Mouse (Mus musculus) gastrocnemius, adult 2 months (tissue): ENCODE results near the gene Lurap1. TPM values are rescaled to one million over a fixed set of nuclear protein-coding genes. Genes with fewer than 3 reads are reported as not detected.

Source experiments
- DNase-seq: peaks from one replicate; pipeline ENCODE4 v3.0.0; 2022
- H3K27ac ChIP-seq: fragments of 200-600 bp; 2 replicates; pipeline ENCODE4 v1.8.1; 2022; ENCODE audit warnings: mild to moderate bottlenecking
- H3K4me3 ChIP-seq: fragments of 200-600 bp; 2 replicates; pipeline ENCODE4 v1.8.1; 2022; ENCODE audit warnings: mild to moderate bottlenecking, moderate library complexity
- CTCF ChIP-seq: fragments of 200-600 bp; IDR thresholded peaks from 2 replicates; pipeline ENCODE4 v1.8.1; 2022; ENCODE audit warnings: antibody characterized with exemption, mild to moderate bottlenecking, moderate library complexity
- intact Hi-C: fragments of 180-260 bp; cut with DNase I; formaldehyde crosslinking; loops from one replicate; pipeline ENCODE4 v1.15.1; 2025
- long read RNA-seq, 2 experiments: library from polyadenylated mRNA; stranded (forward); transcript quantifications; one replicate each; pipeline ENCODE4 v2.0.0; 2021
- total RNA-seq, 2 experiments: library from RNA; stranded (reverse); gene quantifications; 2 replicates each; pipeline ENCODE4 v1.2.3; 2021

The Lurap1 gene
- total RNA-seq = 1 to 10 TPM; 4.9 to 6.9 TPM
- long read RNA-seq, experiment 1, full-length matches to known transcripts = 3 of 4 reads
- long read RNA-seq, experiment 1, partial matches to known transcripts = 0 of 4 reads
- long read RNA-seq, experiment 1, other reads (novel, unspliced or antisense) = 1 of 4 reads
- long read RNA-seq, experiment 2, full-length matches to known transcripts = 3 of 5 reads
- long read RNA-seq, experiment 2, partial matches to known transcripts = 0 of 5 reads
- long read RNA-seq, experiment 2, other reads (novel, unspliced or antisense) = 2 of 5 reads

DNA sequence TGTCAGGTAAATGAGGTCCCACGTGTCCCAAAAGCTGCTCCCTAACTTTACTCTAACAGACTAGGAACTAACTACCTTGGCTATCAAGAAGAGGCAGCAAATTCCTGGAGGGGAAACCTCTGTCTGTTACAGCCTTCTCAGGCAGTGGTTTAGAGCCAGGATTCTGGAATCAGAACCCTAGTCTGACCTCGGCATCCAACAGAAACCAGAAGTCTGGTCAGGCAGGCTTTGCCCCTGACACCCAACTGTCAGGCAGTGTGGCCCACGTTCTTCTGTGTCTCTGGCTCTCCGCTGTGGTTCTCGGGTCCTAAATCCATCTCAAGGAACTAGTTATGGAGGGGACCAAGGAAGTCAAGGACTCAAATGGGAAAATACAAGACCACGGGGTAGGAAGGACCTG, at the start of gene Lurap1:
Gene Lurap1 (minus strand): TSS at position 101 of the 400 bp plus-strand sequence.
- H3K4me3 ChIP-seq = peak within 1 kb of the TSS; percentile 95
- DNase-seq = no peak
- no peak for TF ChIP-seq CTCF
- intact Hi-C loops = no loop called here
- H3K27ac ChIP-seq = peak within 1 kb of the TSS; percentile 98

GRCm38 (mm10) chr4:116198422-116198821, 47.3 kb upstream of the Lurap1 start:
- peak; percentile 61 for TF ChIP-seq CTCF
- intact Hi-C loops = no loop called here
- Histone ChIP-seq H3K27ac (no peak overlapping the region), H3K4me3 (no peak overlapping the region)
- no peak for DNase-seq

DNA sequence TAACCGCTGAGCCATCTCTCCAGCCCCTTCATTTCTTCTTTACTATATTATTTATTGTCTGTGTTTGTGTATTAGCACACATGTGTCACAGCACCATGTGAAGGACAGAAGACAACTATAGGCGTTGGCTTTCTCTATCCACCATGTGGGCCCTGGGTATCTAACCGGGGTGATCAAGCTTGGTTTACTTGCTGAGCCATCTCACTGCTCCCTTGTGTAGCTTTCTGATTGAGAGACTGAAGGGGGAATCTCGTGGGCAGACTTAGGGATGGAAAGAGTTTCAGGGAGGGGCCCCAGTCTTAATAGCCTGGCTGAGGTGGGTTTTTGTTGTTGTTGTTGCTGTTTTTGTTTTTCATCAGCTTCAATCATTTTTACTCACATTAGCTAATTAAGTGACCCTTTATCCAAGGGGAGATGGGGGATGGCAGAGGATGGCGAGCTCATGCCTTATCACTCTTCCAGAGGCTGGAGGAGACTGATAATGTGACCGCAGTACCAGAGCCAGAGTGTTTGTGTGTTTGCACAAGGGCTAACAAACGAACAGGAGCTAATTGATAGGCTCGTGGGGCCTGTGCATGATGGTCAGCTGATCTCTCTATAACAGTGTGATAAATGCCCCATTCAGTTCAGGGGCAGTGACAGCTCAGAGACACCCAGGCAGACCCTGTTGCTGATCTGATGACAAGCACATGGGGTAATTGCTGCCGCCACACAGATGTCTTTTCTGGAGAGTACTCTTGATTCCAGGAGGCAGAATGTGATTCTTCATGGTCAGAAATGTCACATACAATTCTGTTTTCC, 42.6 kb upstream of the Lurap1 start:
- no peak for TF ChIP-seq CTCF
- H3K27ac ChIP-seq = no peak overlapping the region
- intact Hi-C loops = no loop called here
- no peak overlapping the region for H3K4me3 ChIP-seq
- no peak for DNase-seq

GRCm38 (mm10) chr4:116192286-116192835, 41.2 kb upstream of the Lurap1 start:
- TF ChIP-seq CTCF = no peak
- no peak for DNase-seq
- intact Hi-C loops = no loop called here
- Histone ChIP-seq H3K27ac (peak overlapping the region; percentile 38), H3K4me3 (no peak overlapping the region)

DNA sequence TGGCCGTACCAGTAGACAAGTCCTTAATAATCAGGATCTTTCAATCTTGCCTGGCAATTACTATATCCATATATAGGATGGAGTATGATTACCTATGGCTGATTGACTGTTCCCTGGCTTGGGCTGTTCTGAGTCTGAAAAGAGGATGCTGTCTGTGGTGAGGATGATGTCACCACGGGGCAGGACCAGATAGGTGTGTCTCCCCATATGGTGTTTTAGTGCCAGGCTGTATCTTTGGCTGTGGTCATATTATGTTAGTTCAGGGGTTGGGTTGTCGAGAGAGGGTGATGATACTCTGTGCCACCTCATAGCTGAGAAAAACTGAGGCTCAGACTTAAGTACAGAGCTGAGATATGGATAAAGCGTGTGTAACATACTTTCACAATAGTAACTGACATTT, 33.9 kb upstream of the Lurap1 start:
- no peak for DNase-seq
- intact Hi-C loops = no loop called here
- H3K4me3 ChIP-seq = no peak overlapping the region
- no peak for TF ChIP-seq CTCF
- no peak overlapping the region for H3K27ac ChIP-seq

DNA sequence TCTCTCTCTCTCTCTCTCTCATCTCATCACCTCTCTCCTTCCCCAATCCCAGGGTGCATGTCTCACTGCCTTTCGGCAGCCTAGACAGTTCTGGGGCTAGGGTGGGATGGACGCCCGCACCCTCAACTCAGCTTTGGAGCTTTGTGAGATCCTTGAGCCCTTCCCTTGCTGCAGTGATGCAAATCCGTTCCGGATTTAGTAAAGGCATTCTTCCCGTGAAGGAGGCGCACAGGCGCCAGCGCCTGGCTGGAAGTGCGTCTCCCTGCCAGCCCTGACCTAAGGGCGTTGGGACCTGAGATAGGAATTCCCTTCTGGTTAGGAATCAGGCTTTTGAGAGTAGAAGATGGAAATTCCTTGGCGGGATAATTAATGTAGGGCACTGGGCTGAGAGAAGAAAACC, 31.6 kb upstream of the Lurap1 start:
- peak overlapping the region; percentile 57 for H3K4me3 ChIP-seq
- peak overlapping the region; percentile 80 for H3K27ac ChIP-seq
- peak; percentile 52 for DNase-seq
- intact Hi-C loops = loop anchor here (2.0 kb wide), 1 partner anchor 38 kb away; the partner anchor contains the start of gene Pik3r3
- no peak for TF ChIP-seq CTCF

- no peak for TF ChIP-seq CTCF
- peak overlapping the region; percentile 80 for H3K27ac ChIP-seq
- intact Hi-C loops = loop anchor here (2.0 kb wide), 1 partner anchor 39 kb away; the partner anchor contains the start of gene Pik3r3
- DNase-seq = no peak
- no peak overlapping the region for H3K4me3 ChIP-seq
Measured at GRCm38 (mm10) chr4:116182079-116182478, 30.9 kb upstream of the Lurap1 start.

DNA sequence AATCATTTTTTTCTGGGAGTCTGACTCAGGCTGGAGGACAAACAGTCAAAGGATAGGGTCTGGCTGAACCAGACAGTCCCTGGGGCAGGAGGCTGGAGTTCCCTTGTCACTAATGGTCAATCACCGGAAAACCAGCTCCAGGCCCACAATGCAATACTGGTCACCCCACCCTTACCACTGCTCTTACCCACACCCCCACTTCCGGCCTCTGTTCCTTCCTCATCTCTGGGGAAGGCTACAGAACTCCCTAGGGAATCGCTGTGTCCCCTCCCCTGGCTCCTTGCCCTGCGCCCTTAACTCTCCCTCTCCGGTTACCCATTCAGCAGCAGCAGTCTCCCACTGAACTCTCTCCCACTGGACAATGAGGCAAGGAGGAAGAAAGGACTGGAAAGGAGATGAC, 26.0 kb upstream of the Lurap1 start:
- intact Hi-C loops = no loop called here
- no peak for TF ChIP-seq CTCF
- peak overlapping the region; percentile 64 for H3K4me3 ChIP-seq
- DNase-seq = peak; percentile 77
- peak overlapping the region; percentile 87 for H3K27ac ChIP-seq

DNA sequence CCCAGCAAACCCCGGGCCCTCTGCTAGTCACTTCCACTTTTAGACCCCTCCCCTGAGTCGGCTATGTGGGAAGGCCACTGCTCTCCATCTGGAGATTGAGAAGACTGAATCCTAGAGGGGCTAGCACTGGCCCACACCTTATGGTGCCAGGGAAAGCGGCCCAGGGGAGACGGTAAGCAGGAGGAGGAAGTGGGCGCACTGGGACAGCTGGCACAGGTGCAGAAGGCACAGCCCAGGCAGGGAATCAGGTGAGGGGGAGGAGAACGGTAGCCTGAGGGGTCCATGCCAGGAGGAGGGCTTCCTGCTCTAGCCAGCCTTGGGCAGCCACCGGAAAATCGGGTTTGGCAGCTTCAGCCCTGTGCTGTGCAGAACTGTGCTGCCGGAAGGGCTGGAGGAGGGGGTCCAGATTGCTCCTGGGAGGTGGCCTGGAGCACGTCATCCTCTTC, 25.4 kb upstream of the Lurap1 start:
- Histone ChIP-seq H3K4me3 (peak overlapping the region; percentile 64), H3K27ac (peak overlapping the region; percentile 87)
- no peak for TF ChIP-seq CTCF
- intact Hi-C loops = no loop called here
- peak; percentile 62 for DNase-seq

- DNase-seq = no peak
- TF ChIP-seq CTCF = no peak
- intact Hi-C loops = no loop called here
- peak overlapping the region; percentile 87 for H3K27ac ChIP-seq
- peak overlapping the region; percentile 64 for H3K4me3 ChIP-seq
Measured at GRCm38 (mm10) chr4:116175711-116176542, 24.8 kb upstream of the Lurap1 start.

DNA sequence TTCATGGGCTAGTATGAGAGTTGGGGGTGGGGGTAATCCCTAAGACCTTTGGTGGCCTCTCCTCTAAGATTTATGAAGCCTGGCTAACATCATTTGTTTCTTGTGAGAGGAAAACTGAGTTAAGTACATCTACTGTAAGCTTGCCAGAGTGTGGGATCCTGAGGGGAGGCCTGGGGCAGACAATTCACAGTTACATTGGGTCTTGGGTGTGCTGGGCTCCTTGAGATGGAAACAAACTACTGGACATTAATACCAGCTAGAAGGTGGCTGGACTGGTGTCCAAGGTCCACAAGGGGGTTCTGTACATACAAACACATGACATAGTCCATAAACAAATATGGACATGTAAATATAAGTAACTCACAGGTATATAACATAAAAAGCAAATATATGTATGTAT, 24.0 kb upstream of the Lurap1 start:
- peak overlapping the region; percentile 87 for H3K27ac ChIP-seq
- no peak overlapping the region for H3K4me3 ChIP-seq
- intact Hi-C loops = no loop called here
- DNase-seq = no peak
- TF ChIP-seq CTCF = no peak

DNA sequence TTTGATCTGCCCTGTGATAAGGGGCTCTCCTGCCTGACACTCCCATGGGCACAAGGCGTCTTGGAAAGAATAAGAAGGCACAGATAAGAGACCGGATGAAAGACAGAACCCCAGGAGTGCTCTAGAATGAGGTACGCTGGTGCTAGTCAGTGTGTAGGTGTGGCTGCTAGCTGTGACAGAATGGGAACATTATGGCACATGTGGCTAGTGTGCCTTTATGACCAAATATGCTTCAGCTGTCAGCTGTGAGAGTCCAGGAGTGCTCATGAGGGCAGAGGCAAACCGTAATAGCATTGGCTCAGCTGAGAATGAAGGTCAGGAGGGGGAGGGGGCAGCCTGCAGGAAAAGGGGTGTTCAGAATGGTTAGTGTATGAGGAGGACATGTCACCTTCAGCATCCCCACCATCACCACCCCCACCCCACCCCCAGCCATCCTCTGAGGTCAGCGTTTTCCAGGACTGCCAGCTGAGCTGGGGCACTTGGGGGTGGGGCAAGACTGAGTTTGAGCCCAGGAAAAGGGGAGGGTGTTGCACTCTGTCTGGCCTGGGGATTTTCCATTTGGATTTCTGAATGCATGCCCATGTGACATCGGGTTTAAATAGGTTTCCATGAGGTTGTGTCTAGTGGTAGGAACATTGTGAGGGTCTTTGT, 23.5 kb upstream of the Lurap1 start:
- no peak overlapping the region for H3K4me3 ChIP-seq
- TF ChIP-seq CTCF = no peak
- peak overlapping the region; percentile 87 for H3K27ac ChIP-seq
- DNase-seq = no peak
- intact Hi-C loops = no loop called here
